Mouse (Mus musculus): Measurements from ENCODE around the gene Acpp. TPM values are rescaled to one million over a fixed set of nuclear protein-coding genes. Genes with fewer than 3 reads are reported as not detected.

The Acpp gene
- polyA plus RNA-seq (2012; rRNA removed) = 10.3 and 14.6 TPM in 2 replicates

DNA sequence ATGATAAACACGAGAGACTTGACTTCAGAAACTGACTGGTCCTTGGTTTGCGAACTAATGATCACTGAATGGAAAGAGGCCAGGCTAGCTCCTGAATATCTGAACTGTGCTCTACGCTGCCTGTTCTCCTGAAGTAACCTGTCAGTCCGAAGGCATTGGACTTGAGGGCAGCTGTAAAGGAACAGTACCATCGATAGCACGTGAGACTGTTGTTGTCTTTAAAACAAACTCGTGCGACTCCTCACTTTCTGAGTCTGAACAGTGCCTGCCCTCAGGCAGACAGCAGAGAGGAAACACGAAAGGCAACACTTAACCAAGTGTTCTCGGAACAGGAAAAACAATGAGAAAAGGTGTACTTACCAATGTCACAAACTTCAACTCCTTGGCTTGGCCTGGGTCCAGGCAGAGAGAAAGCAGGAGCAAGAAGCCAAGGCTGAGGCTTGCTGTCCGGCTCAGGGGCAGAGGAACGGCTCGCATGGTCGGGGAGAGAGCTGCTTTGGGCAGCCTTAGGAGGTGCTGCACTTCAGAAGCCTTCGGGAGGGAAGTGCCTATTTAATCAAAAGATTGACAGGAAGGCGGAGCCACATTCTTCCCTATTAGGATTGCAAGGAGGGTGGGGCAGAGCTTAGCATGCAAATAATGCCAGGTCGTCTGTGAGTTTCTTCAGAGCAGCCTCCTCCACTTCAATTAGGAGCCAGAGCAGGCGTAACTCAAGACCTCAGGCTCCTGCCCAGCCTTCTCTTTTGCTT lies at the start of gene Acpp:
TSS of gene Acpp (minus strand) at position 566 of the 749 bp plus-strand sequence.

DNA sequence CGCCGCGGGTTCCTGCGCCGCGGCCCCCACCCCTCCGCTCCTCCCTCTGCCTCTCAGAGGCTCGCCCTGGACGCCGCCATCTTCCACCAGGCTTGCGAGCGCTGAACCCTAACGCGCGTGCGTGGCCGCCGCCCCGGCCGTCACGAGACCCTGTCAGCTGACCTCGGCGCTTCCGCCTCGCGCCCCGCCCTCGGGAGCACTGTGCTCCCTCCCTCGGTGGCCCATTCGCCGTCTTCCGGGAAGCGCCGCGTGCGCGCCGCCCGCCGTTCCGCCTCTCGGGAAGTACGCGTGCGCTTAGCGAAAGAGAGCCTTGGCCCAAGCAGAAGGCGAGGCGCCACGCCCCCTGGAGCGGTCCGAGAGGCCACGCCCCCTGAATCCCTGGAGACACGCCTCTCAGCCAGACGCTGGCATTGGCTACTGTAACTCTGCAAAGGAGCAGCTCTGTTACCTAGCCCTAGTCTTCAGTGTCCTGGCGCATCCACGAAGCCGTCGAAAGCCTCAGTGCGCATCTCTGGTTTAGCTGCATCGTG lies 74.7 kb downstream of the Acpp start, which contains the start of gene Dnajc13:
TSS of gene Dnajc13 (minus strand) at position 108 of the 530 bp plus-strand sequence.

Other genes with a start within 250 kb of the Acpp start
- 10.0 and 11.5 TPM in 2 replicates for gene Ackr4, start 210.8 kb downstream of the Acpp start, polyA plus RNA-seq (2012; rRNA removed)
- 31.8 and 41.8 TPM in 2 replicates for gene Dnajc13, start 74.8 kb downstream of the Acpp start, polyA plus RNA-seq (2012; rRNA removed)
- gene Cpne4, start 209.5 kb upstream of the Acpp start, polyA plus RNA-seq (2012; rRNA removed) = 0.34 and 0.51 TPM in 2 replicates

Data from colon, adult 2 months (tissue).